Mouse (Mus musculus) kidney, embryonic 14.5 days (tissue): ENCODE results near the gene Radil. TPM values are rescaled to one million over a fixed set of nuclear protein-coding genes. Genes with fewer than 3 reads are reported as not detected.
A peak's percentile ranks its signal among the peaks of the same experiment; 100 is the strongest.

Experiments
- ATAC-seq: fragments of 200-750 bp; cut with Nextera tagmentation; 2 replicates; pipeline ENCODE4 v1.8.0; 2017; ENCODE audit warnings: moderate number of reproducible peaks, mild to moderate bottlenecking, moderate TSS enrichment, moderate library complexity; ENCODE audit not compliant: low FRiP score, low TSS enrichment
- H3K27ac ChIP-seq: fragments of 300-500 bp; sonication (generic); 2 replicates; pipeline ENCODE4 v1.5.1; 2014; ENCODE audit warnings: low read depth, mild to moderate bottlenecking, low read length, moderate library complexity, mixed read lengths
- H3K27me3 ChIP-seq: fragments of 300-500 bp; sonication (generic); 2 replicates; pipeline ENCODE4 v1.6.1; 2014; ENCODE audit warnings: mild to moderate bottlenecking, low read length; ENCODE audit not compliant: control insufficient read depth, insufficient read depth
- H3K36me3 ChIP-seq: fragments of 300-500 bp; sonication (generic); 2 replicates; pipeline ENCODE4 v1.6.1; 2014; ENCODE audit warnings: low read length, mixed read lengths; ENCODE audit not compliant: control insufficient read depth, insufficient read depth
- H3K4me1 ChIP-seq: fragments of 300-500 bp; sonication (generic); 2 replicates; pipeline ENCODE4 v1.6.1; 2014; ENCODE audit warnings: low read length, mixed read lengths; ENCODE audit not compliant: control insufficient read depth, insufficient read depth
- H3K4me2 ChIP-seq: fragments of 300-500 bp; sonication (generic); replicated peaks from 2 replicates; pipeline ENCODE4 v1.6.1; 2014; ENCODE audit warnings: low read depth, mild to moderate bottlenecking, low read length
- H3K4me3 ChIP-seq: fragments of 300-500 bp; sonication (generic); 2 replicates; pipeline ENCODE4 v1.5.1; 2014; ENCODE audit warnings: mild to moderate bottlenecking, low read length
- H3K9ac ChIP-seq: fragments of 300-500 bp; sonication (generic); 2 replicates; pipeline ENCODE4 v1.6.1; 2014; ENCODE audit warnings: low read depth, mild to moderate bottlenecking, low read length, moderate library complexity
- H3K9me3 ChIP-seq: fragments of 300-500 bp; sonication (generic); 2 replicates; pipeline ENCODE4 v1.6.1; 2016; ENCODE audit warnings: low read length; ENCODE audit not compliant: control insufficient read depth
- WGBS: fragments of 180-500 bp; shearing (Covaris S2); extraction: QIAGEN DNeasy Blood & Tissue Kit; methylation state at CpG from one replicate; pipeline ENCODE4 v1.1.7; 2014; 5-methylcytosine and 5-hydroxymethylcytosine counted together
- polyA plus RNA-seq: library from polyadenylated mRNA; unstranded; fragments of >200 nt; fragmentation: Nextera tagmentation; extraction: Ambion mirVana; gene quantifications from 2 replicates; pipeline ENCODE4 v1.2.1, GENCODE M21; 2014

Radil gene
- polyA plus RNA-seq, 1 experiment from 2014 or later = 1.7 TPM

DNA sequence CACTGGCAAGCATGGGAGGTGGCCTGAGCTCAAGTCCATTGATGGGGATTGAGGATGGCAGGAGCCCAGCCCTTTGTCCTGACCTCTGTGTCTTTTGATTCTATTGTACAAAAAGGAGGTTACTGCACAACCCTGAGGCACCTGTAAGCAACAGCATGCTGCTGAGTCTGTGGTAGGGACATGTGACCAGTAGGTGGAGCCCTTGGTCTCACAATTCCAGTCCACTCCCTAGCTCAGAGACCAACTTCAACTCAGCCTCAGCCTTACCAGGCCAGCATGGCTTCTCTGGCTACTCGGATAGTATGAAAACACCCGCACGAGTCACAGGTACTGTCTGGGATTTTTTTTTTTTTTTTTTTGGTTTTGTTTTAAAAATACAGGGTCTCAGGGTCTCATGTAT is 48.5 kb downstream of the Radil start:
- Histone ChIP-seq H3K9me3 (no peaks in the 10 kb centered on the region), H3K27me3 (no peaks in the 10 kb centered on the region), H3K4me3 (no peak overlapping the region), H3K4me1 (peaks cover 12% of the 10 kb centered on the region), H3K36me3 (no peaks in the 10 kb centered on the region), H3K4me2 (no peak overlapping the region), H3K9ac (no peak overlapping the region), H3K27ac (no peak overlapping the region)
- 0% methylated on average over 3 of the region's 3 CpGs for WGBS
- peak; percentile 83 for ATAC-seq

DNA sequence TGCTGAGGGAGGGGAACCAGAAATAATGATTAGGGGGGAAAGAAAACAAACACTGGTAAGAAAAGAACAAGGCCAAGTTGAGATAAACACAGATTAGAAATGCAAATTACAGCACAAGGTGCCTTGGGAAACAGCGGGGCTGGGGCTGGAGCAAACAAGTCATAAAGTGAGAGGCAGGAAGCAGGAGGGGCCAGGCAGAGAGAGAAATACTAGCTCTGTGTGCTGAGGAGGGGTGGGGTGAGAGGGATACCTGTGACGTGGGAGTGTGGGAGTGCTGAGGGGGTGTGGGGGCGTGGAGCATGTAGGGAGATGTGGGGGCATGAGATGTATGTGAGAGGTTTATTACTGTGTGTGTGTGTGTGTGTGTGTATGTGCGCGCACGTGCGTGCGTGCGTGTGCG is 50.0 kb downstream of the Radil start:
- 46% methylated on average over 10 of the region's 10 CpGs for WGBS
- ATAC-seq = 0 out of 2 replicates have a peak, but pooled peaks have one; percentile 33
- Histone ChIP-seq H3K9me3 (no peaks in the 10 kb centered on the region), H3K4me2 (no peak overlapping the region), H3K4me1 (peaks cover 12% of the 10 kb centered on the region), H3K4me3 (no peak overlapping the region), H3K36me3 (no peaks in the 10 kb centered on the region), H3K27me3 (no peaks in the 10 kb centered on the region), H3K27ac (no peak overlapping the region), H3K9ac (0 out of 2 replicates have a peak overlapping the region, but pooled peaks have one; percentile 12)

DNA sequence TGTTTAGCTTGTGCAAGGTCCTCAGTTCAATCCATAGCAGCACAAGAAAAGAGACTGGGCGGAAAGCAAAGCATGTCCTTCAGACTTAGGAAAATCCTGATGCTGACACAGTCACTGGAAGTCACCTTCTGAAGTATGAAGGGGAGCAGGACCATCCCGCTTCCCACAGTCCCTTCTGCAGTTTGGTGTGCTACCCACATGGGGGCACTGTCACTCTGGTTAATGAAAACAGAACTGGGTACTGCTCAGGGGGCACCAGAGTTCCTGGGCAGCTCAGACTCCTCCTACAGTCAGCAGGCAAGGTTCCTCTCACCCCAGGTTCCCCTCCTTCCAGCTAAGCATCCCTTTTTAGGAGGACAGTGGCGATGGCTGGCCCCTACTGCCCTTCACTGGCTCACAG is 51.9 kb downstream of the Radil start:
- Histone ChIP-seq H3K9ac (no peak overlapping the region), H3K4me2 (no peak overlapping the region), H3K4me3 (no peak overlapping the region), H3K27me3 (no peaks in the 10 kb centered on the region), H3K9me3 (no peaks in the 10 kb centered on the region), H3K36me3 (no peaks in the 10 kb centered on the region), H3K27ac (no peak overlapping the region), H3K4me1 (peaks cover 12% of the 10 kb centered on the region)
- ATAC-seq = no peak
- WGBS = 51% methylated on average over 3 of the region's 3 CpGs

DNA sequence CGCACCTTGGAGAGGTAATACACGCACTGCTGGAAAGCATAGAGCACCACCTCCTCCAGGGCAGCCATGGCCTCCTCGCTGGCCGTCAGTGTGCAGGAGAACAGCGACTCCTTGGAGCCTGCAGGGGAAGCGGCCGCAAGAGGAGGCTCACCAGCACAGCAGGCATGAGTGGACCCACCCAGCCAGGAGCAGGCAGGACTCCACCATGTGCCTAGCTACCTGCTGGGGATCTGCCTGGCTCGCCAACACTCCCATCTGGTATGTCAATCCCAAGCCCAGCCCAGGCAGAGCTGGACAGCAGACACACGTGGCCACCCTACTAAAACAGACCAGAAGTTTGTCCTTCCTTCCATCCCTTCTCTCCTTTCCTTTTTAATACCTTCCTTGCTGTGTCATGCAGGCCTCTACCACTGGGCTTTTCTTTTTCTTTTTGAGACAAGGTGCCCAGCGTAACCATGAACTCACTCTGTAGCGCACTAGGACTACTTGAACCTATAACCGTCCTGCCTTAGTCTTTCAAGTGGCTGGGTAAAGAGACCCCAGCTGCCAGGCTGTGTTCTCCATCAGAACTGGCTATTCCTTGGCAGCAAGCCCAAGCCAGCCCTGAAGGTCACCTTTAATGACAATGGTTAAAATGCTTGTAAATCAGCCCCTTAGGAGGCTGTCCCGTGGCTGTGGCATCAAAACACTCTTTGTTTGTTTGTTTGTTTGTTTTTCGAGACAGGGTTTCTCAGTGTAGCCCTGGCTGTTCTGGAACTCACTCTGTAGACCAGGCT is 55.4 kb downstream of the Radil start:
- Histone ChIP-seq H3K27me3 (no peaks in the 10 kb centered on the region), H3K4me3 (no peak overlapping the region), H3K9me3 (no peaks in the 10 kb centered on the region), H3K36me3 (no peaks in the 10 kb centered on the region), H3K4me2 (no peak overlapping the region), H3K4me1 (peaks cover 5% of the 10 kb centered on the region; the same call in 1 of the 2 replicates), H3K9ac (no peak overlapping the region), H3K27ac (no peak overlapping the region)
- no peak for ATAC-seq
- WGBS = 55% methylated on average over 14 of the region's 14 CpGs

DNA sequence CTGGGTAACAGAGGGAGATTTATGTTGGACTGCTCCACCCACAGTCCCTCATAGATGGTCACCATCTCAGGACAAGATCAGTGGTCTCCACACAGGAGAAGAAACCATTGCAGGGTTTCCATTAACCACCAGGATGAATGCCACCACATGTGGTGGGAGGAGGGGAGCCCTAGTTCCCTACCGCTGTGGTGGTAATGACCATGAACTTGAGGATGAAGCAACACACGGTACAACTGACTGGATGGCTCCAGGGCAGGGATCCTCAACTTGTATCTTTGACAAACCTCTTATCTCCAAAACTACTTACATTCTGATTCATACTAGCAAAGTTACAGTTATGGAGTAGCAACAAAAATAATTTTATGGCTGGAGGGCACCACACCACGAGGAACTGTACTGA is 57.6 kb downstream of the Radil start:
- WGBS = 82% methylated on average over 3 of the region's 3 CpGs
- no peaks in the 10 kb centered on the region for H3K36me3 ChIP-seq

DNA sequence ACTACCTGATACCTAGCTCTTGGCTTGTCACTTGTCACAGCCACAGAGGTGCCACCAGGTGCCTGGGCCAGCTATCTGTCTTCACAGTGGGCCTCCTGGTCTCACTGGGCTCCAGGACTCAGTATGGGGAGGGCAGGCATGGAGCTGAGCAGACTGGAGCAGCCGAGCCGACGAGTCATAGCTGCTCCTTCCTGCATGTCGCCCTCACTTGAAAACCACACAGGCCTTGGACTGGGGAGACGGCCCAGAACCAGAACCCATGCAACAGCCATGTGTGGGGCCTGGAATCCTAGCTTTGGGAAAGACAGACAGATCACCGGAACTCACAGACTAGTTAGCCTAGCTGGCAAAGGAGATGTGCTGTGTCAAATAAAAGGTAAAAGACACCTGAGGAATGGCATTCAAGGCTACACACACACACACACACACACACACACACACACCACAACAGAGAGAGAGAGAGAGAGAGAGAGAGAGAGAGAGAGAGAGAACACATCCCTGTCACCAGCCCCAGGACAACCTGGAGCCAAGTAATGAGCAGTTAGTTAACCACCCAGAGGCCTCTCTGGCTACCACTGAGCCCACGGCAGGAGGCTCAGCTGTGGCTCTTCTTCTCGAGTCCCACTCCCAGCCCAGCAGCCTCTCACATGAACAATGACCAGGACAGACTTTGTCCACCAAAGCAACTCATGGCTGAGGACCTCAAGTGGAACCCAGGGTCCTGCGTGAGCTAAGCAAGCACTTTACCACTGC is 60.8 kb downstream of the Radil start:
- H3K27ac ChIP-seq = no peak overlapping the region
- H3K36me3 ChIP-seq = no peaks in the 10 kb centered on the region
- no peak overlapping the region for H3K4me2 ChIP-seq
- H3K27me3 ChIP-seq = no peaks in the 10 kb centered on the region
- no peak overlapping the region for H3K4me3 ChIP-seq
- no peaks in the 10 kb centered on the region for H3K9me3 ChIP-seq
- WGBS = 71% methylated on average over 9 of the region's 9 CpGs
- no peak for ATAC-seq
- H3K4me1 ChIP-seq = no peaks in the 10 kb centered on the region
- no peak overlapping the region for H3K9ac ChIP-seq

More for the DNA sequence above, 57.6 kb downstream of the Radil start:
- Histone ChIP-seq H3K4me1 (no peaks in the 10 kb centered on the region), H3K4me3 (no peak overlapping the region), H3K4me2 (no peak overlapping the region), H3K9ac (no peak overlapping the region), H3K9me3 (no peaks in the 10 kb centered on the region), H3K27me3 (no peaks in the 10 kb centered on the region), H3K27ac (no peak overlapping the region)
- ATAC-seq = no peak

DNA sequence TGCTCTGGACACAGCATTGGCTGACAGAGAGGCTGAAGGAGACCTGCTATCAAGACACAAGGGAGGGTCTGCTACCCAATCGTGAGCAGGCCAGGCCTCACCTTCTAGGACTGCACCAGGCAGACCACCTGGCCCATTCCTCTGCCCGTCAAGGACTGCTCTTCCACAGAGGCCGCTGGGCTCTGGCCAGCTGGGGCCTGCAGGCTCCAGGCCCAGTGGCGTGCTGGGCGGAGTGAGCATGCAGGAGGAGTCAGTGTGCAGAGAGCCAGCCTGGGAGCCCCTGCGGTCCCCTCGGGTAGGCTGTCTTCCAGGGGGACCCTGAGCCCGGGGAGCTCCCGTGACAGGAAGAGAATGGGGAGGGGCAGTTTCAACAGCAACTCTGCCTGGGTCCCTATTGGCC is 64.2 kb downstream of the Radil start:
- Histone ChIP-seq H3K4me1 (no peaks in the 10 kb centered on the region), H3K9ac (no peak overlapping the region), H3K9me3 (no peaks in the 10 kb centered on the region), H3K4me3 (no peak overlapping the region), H3K27ac (no peak overlapping the region), H3K27me3 (no peaks in the 10 kb centered on the region), H3K4me2 (no peak overlapping the region), H3K36me3 (no peaks in the 10 kb centered on the region)
- 61% methylated on average over 9 of the region's 9 CpGs for WGBS
- ATAC-seq = no peak

DNA sequence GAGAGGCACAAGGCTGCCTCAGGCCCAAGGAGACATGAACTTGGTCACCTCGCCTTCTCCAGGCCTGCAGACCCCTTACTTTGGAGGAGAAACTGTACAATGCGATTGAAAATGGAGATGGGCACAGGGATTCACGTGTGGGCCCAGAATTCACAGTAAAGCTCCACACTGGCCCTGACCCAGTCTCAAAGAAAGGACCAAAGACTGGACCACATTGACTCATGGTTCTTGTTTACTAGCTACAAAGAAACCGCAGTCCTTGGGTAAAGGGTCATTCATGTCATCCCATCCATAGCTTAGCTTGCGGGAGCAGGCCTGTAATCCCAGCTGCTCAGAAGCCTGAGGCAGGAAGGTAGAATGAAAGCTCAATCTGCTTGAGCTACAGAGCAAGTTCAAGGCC is 67.3 kb downstream of the Radil start:
- H3K4me3 ChIP-seq = no peak overlapping the region
- WGBS = 93% methylated on average over 5 of the region's 5 CpGs
- H3K9me3 ChIP-seq = no peaks in the 10 kb centered on the region
- no peaks in the 10 kb centered on the region for H3K36me3 ChIP-seq
- H3K27me3 ChIP-seq = no peaks in the 10 kb centered on the region
- H3K4me2 ChIP-seq = no peak overlapping the region
- no peak overlapping the region for H3K27ac ChIP-seq
- ATAC-seq = no peak
- H3K4me1 ChIP-seq = no peaks in the 10 kb centered on the region
- H3K9ac ChIP-seq = no peak overlapping the region

DNA sequence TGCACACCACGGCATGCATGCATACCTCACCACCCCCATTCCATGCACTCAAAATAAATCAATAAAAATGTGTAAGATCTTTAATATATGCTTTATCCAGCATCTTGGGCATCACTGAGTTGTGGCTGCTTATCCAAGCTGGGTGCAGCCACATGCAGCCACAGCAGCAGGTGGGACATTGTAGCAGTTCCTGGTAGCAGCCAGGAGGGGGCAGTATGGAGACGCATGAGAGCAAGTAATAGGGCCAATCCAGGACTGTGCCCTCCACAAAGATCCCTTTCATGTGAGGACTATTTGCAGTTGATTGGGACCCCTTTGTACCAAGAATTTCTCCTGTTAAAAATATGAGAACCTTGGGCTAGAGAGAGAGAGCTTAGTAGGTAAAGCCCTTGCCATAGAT is 68.4 kb downstream of the Radil start:
- Histone ChIP-seq H3K9ac (no peak overlapping the region), H3K27me3 (no peaks in the 10 kb centered on the region), H3K27ac (no peak overlapping the region), H3K36me3 (no peaks in the 10 kb centered on the region), H3K4me2 (no peak overlapping the region), H3K9me3 (no peaks in the 10 kb centered on the region), H3K4me3 (no peak overlapping the region), H3K4me1 (no peaks in the 10 kb centered on the region)
- WGBS = 73% methylated on average over 2 of the region's 2 CpGs
- ATAC-seq = no peak
